Mouse (Mus musculus) spleen, adult 2 months (tissue): ENCODE measurements around the gene C1galt1c1. TPM values are rescaled to one million over a fixed set of nuclear protein-coding genes. Genes with fewer than 3 reads are reported as not detected.

Experiments
- DNase-seq, 2 experiments: peaks; one replicate each; pipeline versions ENCODE4 v3.0.0 to v3.0.0-alpha.2; 2012 to 2021; ENCODE audit warnings: low spot score in 2 of 2, low read depth in 1 of 2
- H3K27ac ChIP-seq: fragments of 200-500 bp; 2 replicates; pipeline ENCODE4 v1.5.1; 2012; ENCODE audit warnings: low read length, inconsistent platforms; ENCODE audit not compliant: insufficient read depth
- H3K27me3 ChIP-seq: fragments of 200-500 bp; 2 replicates; pipeline ENCODE4 v1.6.1; 2012; ENCODE audit warnings: mild to moderate bottlenecking, moderate library complexity, low read length, inconsistent platforms; ENCODE audit not compliant: control insufficient read depth, insufficient read depth
- H3K36me3 ChIP-seq: fragments of 200-500 bp; 2 replicates; pipeline ENCODE4 v1.6.1; 2012; ENCODE audit warnings: mild to moderate bottlenecking, low read length, inconsistent platforms; ENCODE audit not compliant: control insufficient read depth, insufficient read depth
- H3K4me1 ChIP-seq: fragments of 200-500 bp; 2 replicates; pipeline ENCODE4 v1.6.1; 2011; ENCODE audit warnings: inconsistent platforms; ENCODE audit not compliant: control insufficient read depth, insufficient read depth, insufficient read length
- H3K4me3 ChIP-seq: fragments of 200-500 bp; 2 replicates; pipeline ENCODE4 v1.5.1; 2011; ENCODE audit warnings: mild to moderate bottlenecking, inconsistent platforms; ENCODE audit not compliant: insufficient read depth, insufficient read length; ENCODE audit errors: extremely low read depth
- CTCF ChIP-seq: fragments of 200-500 bp; IDR thresholded peaks from 2 replicates; pipeline ENCODE4 v1.5.1; 2011; ENCODE audit warnings: mild to moderate bottlenecking, inconsistent platforms; ENCODE audit not compliant: insufficient read depth, insufficient read length, insufficient replicate concordance; ENCODE audit errors: extremely low read depth
- POLR2A ChIP-seq: fragments of 200-500 bp; IDR thresholded peaks from 2 replicates; pipeline ENCODE4 v1.6.1; 2011; ENCODE audit warnings: low read depth, low read length, inconsistent platforms
- WGBS: fragments of 180-500 bp; shearing (Covaris S2); methylation state at CpG from one replicate; pipeline ENCODE4 v1.1.7; 2018; 5-methylcytosine and 5-hydroxymethylcytosine counted together
- polyA plus RNA-seq: library from polyadenylated mRNA; depleted of rRNA; stranded (reverse); fragments of >200 nt; gene quantifications from 2 replicates; pipeline ENCODE4 v1.2.3, GENCODE M21; 2012; rRNA removed

Gene C1galt1c1
- polyA plus RNA-seq = 1.8 and 2.3 TPM in 2 replicates

- H3K36me3 ChIP-seq = no peaks in the 10 kb centered on the region
- DNase-seq = peak; percentile 82 to 87
- no peaks in the 10 kb centered on the region for H3K4me1 ChIP-seq
- TF ChIP-seq POLR2A = peak; percentile 19; the same call in 1 of the 2 replicates
- TF ChIP-seq CTCF = no peak
- WGBS = 28% methylated on average over 32 of the region's 43 CpGs
- peak within 1 kb of the TSS; percentile 85 for H3K27ac ChIP-seq
- H3K4me3 ChIP-seq = peak within 1 kb of the TSS; percentile 81
- no peaks in the 10 kb centered on the region for H3K27me3 ChIP-seq
Measured at GRCm38 (mm10) chrX:38634801-38635637, at the start of gene C1galt1c1. C1galt1c1 (minus strand) TSS chrX:38635087.

- Histone ChIP-seq H3K27ac (no peak overlapping the region), H3K36me3 (no peaks in the 10 kb centered on the region), H3K4me1 (no peaks in the 10 kb centered on the region), H3K4me3 (no peak overlapping the region), H3K27me3 (no peaks in the 10 kb centered on the region)
- 28% methylated on average over 2 of the region's 2 CpGs for WGBS
- TF ChIP-seq CTCF = no peak
- TF ChIP-seq POLR2A = no peak
- no peak for DNase-seq
Measured at GRCm38 (mm10) chrX:38681972-38682371, 47.1 kb upstream of the C1galt1c1 start.

GRCm38 (mm10) chrX:38669111-38669903 is 34.4 kb upstream of the C1galt1c1 start:
- no peak overlapping the region for H3K27ac ChIP-seq
- H3K36me3 ChIP-seq = no peaks in the 10 kb centered on the region
- TF ChIP-seq CTCF = no peak
- TF ChIP-seq POLR2A = no peak
- no peaks in the 10 kb centered on the region for H3K27me3 ChIP-seq
- H3K4me3 ChIP-seq = no peak overlapping the region
- DNase-seq = no peak
- 87% methylated on average over 6 of the region's 6 CpGs for WGBS
- H3K4me1 ChIP-seq = no peaks in the 10 kb centered on the region

GRCm38 (mm10) chrX:38656206-38656883 is 21.5 kb upstream of the C1galt1c1 start:
- no peak for DNase-seq

GRCm38 (mm10) chrX:38654681-38655080 is 19.8 kb upstream of the C1galt1c1 start:
- no peak overlapping the region for H3K4me3 ChIP-seq
- no peaks in the 10 kb centered on the region for H3K4me1 ChIP-seq
- WGBS = 83% methylated on average over 5 of the region's 5 CpGs
- no peak for DNase-seq
- no peak overlapping the region for H3K27ac ChIP-seq
- no peak for TF ChIP-seq CTCF
- TF ChIP-seq POLR2A = no peak
- H3K27me3 ChIP-seq = no peaks in the 10 kb centered on the region
- H3K36me3 ChIP-seq = no peaks in the 10 kb centered on the region

More at GRCm38 (mm10) chrX:38656206-38656883, 21.5 kb upstream of the C1galt1c1 start:
- Histone ChIP-seq H3K4me3 (no peak overlapping the region), H3K4me1 (no peaks in the 10 kb centered on the region), H3K36me3 (no peaks in the 10 kb centered on the region), H3K27ac (no peak overlapping the region), H3K27me3 (no peaks in the 10 kb centered on the region)
- 85% methylated on average over 4 of the region's 4 CpGs for WGBS
- no peak for TF ChIP-seq POLR2A
- no peak for TF ChIP-seq CTCF

- no peak for TF ChIP-seq CTCF
- no peak for TF ChIP-seq POLR2A
Measured at GRCm38 (mm10) chrX:38653181-38653580, 18.3 kb upstream of the C1galt1c1 start.

More at GRCm38 (mm10) chrX:38653181-38653580, 18.3 kb upstream of the C1galt1c1 start:
- DNase-seq = no peak
- no peak overlapping the region for H3K27ac ChIP-seq
- 85% methylated on average over 1 of the region's 1 CpGs for WGBS
- H3K4me1 ChIP-seq = no peaks in the 10 kb centered on the region
- H3K4me3 ChIP-seq = no peak overlapping the region
- no peaks in the 10 kb centered on the region for H3K36me3 ChIP-seq
- H3K27me3 ChIP-seq = no peaks in the 10 kb centered on the region
